Mouse (Mus musculus) embryonic facial prominence, embryonic 13.5 days (tissue): Measurements from ENCODE around the gene Dyrk4. TPM values are rescaled to one million over a fixed set of nuclear protein-coding genes. Genes with fewer than 3 reads are reported as not detected.

Source experiments
- polyA plus RNA-seq: library from polyadenylated mRNA; unstranded; fragments of >200 nt; fragmentation: Nextera tagmentation; extraction: Ambion mirVana; gene quantifications from 2 replicates; pipeline ENCODE4 v1.2.1, GENCODE M21; 2015

Gene Dyrk4
- polyA plus RNA-seq, 1 experiment from 2014 or later, result 0.10 TPM

Other genes with a start within 250 kb of the Dyrk4 start
- 8.2 and 9.8 TPM in 2 replicates for gene Kcna6, start 181.2 kb downstream of the Dyrk4 start, polyA plus RNA-seq
- gene Ndufa9, start 72.7 kb downstream of the Dyrk4 start, polyA plus RNA-seq, result 171 and 187 TPM in 2 replicates
- gene Akap3, start 68.7 kb downstream of the Dyrk4 start, polyA plus RNA-seq, result not detected in 2 replicates
- gene Rad51ap1, start 17.7 kb upstream of the Dyrk4 start, polyA plus RNA-seq, result 52.7 and 60.5 TPM in 2 replicates
- 17.2 and 17.8 TPM in 2 replicates for gene D6Wsu163e, start 18.1 kb upstream of the Dyrk4 start, polyA plus RNA-seq
- 0.07 and 0.08 TPM in 2 replicates for gene Fgf6, start 93.7 kb upstream of the Dyrk4 start, polyA plus RNA-seq
- gene Fgf23, start 151.1 kb upstream of the Dyrk4 start, polyA plus RNA-seq, result 0.23 and 0.30 TPM in 2 replicates
- 2.1 and 4.3 TPM in 2 replicates for gene Tigar, start 187.7 kb upstream of the Dyrk4 start, polyA plus RNA-seq
- gene Ccnd2, start 230.4 kb upstream of the Dyrk4 start, polyA plus RNA-seq, result 1,075 and 1,213 TPM in 2 replicates